Mouse (Mus musculus) myocyte (in vitro differentiated cells): ENCODE data around the gene 3110009E18Rik.

Source experiments
- CEBPB ChIP-seq: IDR thresholded peaks from 2 replicates; pipeline ENCODE4 v1.6.1; 2011; ENCODE audit warnings: mild to moderate bottlenecking, moderate library complexity; ENCODE audit not compliant: poor library complexity, insufficient read depth, severe bottlenecking
- MAX ChIP-seq: IDR thresholded peaks from one replicate; pipeline ENCODE4 v1.6.1; 2011; ENCODE audit warnings: low read depth, mild to moderate bottlenecking, control low read depth
- POLR2A ChIP-seq: IDR thresholded peaks from one replicate; pipeline ENCODE4 v1.6.1; 2011; ENCODE audit warnings: low read depth, mild to moderate bottlenecking, control low read depth, moderate library complexity; ENCODE audit not compliant: insufficient read length
- SRF ChIP-seq: IDR thresholded peaks from one replicate; pipeline ENCODE4 v1.6.1; 2011; ENCODE audit warnings: low read depth; ENCODE audit not compliant: control insufficient read depth, insufficient read length
- TCF12 ChIP-seq: IDR thresholded peaks from one replicate; pipeline ENCODE4 v1.6.1; 2011; ENCODE audit warnings: mild to moderate bottlenecking, control low read depth; ENCODE audit not compliant: poor library complexity, insufficient read depth, severe bottlenecking
- USF1 ChIP-seq: IDR thresholded peaks from one replicate; pipeline ENCODE4 v1.6.1; 2011; ENCODE audit warnings: low read depth, mild to moderate bottlenecking, control low read depth, moderate library complexity

- TF ChIP-seq POLR2A (no peak), MAX (no peak), USF1 (no peak), CEBPB (no peak), SRF (no peak), TCF12 (no peak)
Measured at GRCm38 (mm10) chr1:120074307-120074702, 46.7 kb upstream of the 3110009E18Rik start.
